Mouse (Mus musculus): ENCODE measurements around the gene Spi1. TPM values are rescaled to one million over a fixed set of nuclear protein-coding genes. Genes with fewer than 3 reads are reported as not detected.

Spi1 gene
- polyA plus RNA-seq, 1 experiment from 2014 or later, result 6.4 TPM

DNA sequence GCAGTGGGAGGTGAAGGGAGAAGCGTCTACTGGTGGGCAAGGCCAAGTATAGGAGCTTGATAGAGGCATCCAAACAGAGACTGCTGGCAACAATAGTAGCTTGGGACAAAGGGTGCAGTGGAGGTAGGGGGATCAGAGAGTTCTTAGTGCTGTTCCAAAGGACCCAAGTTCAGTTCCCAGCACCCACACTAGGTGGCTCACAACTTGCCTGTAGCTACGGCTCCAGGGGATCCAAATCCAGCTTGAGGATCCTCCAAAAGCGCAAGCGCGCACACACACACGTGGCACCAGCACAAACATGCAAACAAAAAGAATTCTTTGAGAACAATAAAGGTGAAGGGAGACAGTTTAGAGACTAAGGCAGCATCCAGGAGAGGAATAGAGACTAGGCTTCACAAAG lies 18.0 kb upstream of the Spi1 start:
- Histone ChIP-seq H3K9ac (ENCODE audit: low read length) (no peak overlapping the region), H3K27ac (ENCODE audit: low read length) (no peak overlapping the region), H3K9me3 (ENCODE audit: control insufficient read depth, low read length) (no peaks in the 10 kb centered on the region), H3K4me2 (ENCODE audit: low read depth, low read length) (no peak overlapping the region), H3K27me3 (ENCODE audit: control insufficient read depth, insufficient read depth, low read depth, low read length) (no peaks in the 10 kb centered on the region), H3K4me1 (replicated peaks; ENCODE audit: control insufficient read depth, insufficient read depth, low read length) (peaks cover 11% of the 10 kb centered on the region), H3K36me3 (ENCODE audit: control insufficient read depth, insufficient read depth, low read length) (peaks cover 25% of the 10 kb centered on the region), H3K4me3 (ENCODE audit: low read length) (no peak overlapping the region)
- no peak for ATAC-seq (ENCODE audit: low read depth)
- WGBS, result 84% methylated on average over 6 of the region's 6 CpGs

DNA sequence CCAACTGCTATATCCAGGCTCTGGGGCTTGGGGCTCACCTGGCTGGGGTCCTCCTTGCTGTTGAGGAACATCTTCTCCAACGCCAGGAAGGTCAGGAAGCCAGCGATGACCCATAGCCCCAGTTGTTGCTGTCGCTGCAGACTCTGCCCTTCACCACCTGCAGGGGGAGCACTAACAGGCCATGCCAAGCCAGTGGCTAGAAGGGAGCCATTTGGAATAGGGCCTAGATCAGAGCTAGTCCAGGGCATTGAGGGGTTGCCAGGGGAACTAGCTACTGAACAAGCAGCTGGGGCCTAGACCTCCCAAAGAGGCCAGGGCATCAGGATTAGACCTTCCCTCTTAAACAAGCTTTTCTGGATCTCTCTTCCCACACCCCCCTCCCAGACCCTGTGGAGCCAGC lies 16.6 kb upstream of the Spi1 start:
- peaks cover 15% of the 10 kb centered on the region for H3K4me1 ChIP-seq (replicated peaks; ENCODE audit: control insufficient read depth, insufficient read depth, low read length)
- no peak overlapping the region for H3K4me2 ChIP-seq (ENCODE audit: low read depth, low read length)
- H3K9ac ChIP-seq (ENCODE audit: low read length), result no peak overlapping the region
- H3K9me3 ChIP-seq (ENCODE audit: control insufficient read depth, low read length), result no peaks in the 10 kb centered on the region
- no peaks in the 10 kb centered on the region for H3K27me3 ChIP-seq (ENCODE audit: control insufficient read depth, insufficient read depth, low read depth, low read length)
- no peak overlapping the region for H3K27ac ChIP-seq (ENCODE audit: low read length)
- no peak for ATAC-seq (ENCODE audit: low read depth)
- H3K36me3 ChIP-seq (ENCODE audit: control insufficient read depth, insufficient read depth, low read length), result peaks cover 20% of the 10 kb centered on the region
- no peak overlapping the region for H3K4me3 ChIP-seq (ENCODE audit: low read length)
- WGBS, result 54% methylated on average over 3 of the region's 3 CpGs

DNA sequence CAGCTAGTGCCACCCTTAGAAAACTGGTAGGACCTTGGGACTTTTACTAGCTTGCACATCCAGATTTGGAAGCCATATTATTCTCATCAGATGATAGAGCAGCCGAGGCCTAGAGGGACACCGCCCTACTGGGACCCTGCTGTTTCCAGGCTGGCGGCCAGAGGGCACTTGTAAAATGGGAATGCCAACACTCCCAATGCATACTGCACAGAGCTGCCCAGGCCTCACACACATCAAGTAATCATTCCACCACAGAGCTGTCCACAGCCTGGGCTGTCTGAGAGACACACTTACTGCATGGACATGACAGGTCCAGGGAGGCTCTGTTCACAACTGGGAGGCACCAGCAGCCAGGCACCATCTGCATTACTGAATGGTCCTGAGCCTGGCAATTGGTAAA lies 15.7 kb upstream of the Spi1 start:
- H3K4me3 ChIP-seq (ENCODE audit: low read length), result no peak overlapping the region
- H3K9me3 ChIP-seq (ENCODE audit: control insufficient read depth, low read length), result no peaks in the 10 kb centered on the region
- H3K4me1 ChIP-seq (replicated peaks; ENCODE audit: control insufficient read depth, insufficient read depth, low read length), result peaks cover 20% of the 10 kb centered on the region
- WGBS, result 84% methylated on average over 3 of the region's 3 CpGs
- H3K4me2 ChIP-seq (ENCODE audit: low read depth, low read length), result no peak overlapping the region
- no peaks in the 10 kb centered on the region for H3K27me3 ChIP-seq (ENCODE audit: control insufficient read depth, insufficient read depth, low read depth, low read length)
- no peak for ATAC-seq (ENCODE audit: low read depth)
- H3K9ac ChIP-seq (ENCODE audit: low read length), result no peak overlapping the region
- H3K36me3 ChIP-seq (ENCODE audit: control insufficient read depth, insufficient read depth, low read length), result peaks cover 14% of the 10 kb centered on the region
- H3K27ac ChIP-seq (ENCODE audit: low read length), result no peak overlapping the region

DNA sequence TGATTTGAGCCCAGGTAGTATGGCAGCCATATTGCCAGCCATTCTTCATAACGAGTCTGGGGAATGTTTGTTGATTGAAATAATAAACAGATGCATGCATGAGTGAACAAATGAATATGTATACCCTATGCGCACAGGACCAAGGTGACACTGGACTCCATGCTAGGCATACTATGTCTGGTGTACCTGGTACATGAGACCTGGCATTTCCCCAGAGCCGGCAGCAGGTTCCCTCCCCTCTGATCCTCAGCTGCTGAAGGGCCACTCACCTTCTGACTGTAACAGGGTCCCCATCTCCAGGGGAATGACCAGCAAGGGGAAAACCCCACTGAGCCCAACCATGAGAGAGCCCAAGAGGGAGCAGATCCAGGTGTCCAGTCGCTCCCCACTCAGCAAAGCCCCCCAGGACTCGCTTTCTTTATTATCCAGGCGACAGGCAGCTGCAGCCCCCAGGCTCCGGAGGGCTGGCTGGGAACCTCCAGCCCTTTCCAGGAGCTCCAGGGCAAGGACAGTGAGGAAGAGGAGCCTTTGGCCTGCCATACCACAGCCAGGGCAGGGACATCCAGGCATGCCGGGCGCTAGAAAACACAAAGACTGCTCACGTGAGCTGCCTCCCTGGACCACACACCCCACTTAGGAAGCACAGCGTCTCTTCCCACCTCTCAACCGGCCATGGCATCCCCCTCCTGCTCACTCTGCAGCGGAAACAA lies 13.9 kb upstream of the Spi1 start:
- WGBS, result 53% methylated on average over 13 of the region's 13 CpGs
- Histone ChIP-seq H3K9me3 (ENCODE audit: control insufficient read depth, low read length) (no peaks in the 10 kb centered on the region), H3K36me3 (ENCODE audit: control insufficient read depth, insufficient read depth, low read length) (peaks cover 5% of the 10 kb centered on the region), H3K4me1 (replicated peaks; ENCODE audit: control insufficient read depth, insufficient read depth, low read length) (peaks cover 20% of the 10 kb centered on the region), H3K4me2 (ENCODE audit: low read depth, low read length) (peak overlapping the region; percentile 83; the same call in 1 of the 2 replicates), H3K27ac (ENCODE audit: low read length) (no peak overlapping the region), H3K4me3 (ENCODE audit: low read length) (peak overlapping the region; percentile 68), H3K27me3 (ENCODE audit: control insufficient read depth, insufficient read depth, low read depth, low read length) (no peaks in the 10 kb centered on the region), H3K9ac (ENCODE audit: low read length) (peak overlapping the region; percentile 53)
- no peak for ATAC-seq (ENCODE audit: low read depth)

DNA sequence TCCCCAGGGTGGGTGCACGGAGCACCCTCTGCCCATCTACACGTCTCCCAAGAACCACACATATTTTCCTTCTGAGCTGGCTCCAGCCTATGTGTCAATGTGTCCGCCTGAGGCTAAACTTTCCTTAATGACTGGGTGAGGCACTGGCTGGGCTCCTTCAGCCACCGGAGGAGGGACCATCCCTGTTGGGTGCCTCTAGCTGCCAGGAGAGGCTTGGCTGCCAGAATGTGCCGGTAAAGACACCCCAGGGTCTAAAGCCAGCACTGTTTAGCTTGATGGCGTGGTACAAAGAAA lies 13.4 kb upstream of the Spi1 start:
- ATAC-seq (ENCODE audit: low read depth), result no peak
- H3K27me3 ChIP-seq (ENCODE audit: control insufficient read depth, insufficient read depth, low read depth, low read length), result no peaks in the 10 kb centered on the region
- H3K4me1 ChIP-seq (replicated peaks; ENCODE audit: control insufficient read depth, insufficient read depth, low read length), result peaks cover 20% of the 10 kb centered on the region
- peak overlapping the region; percentile 83 for H3K4me2 ChIP-seq (ENCODE audit: low read depth, low read length)
- H3K4me3 ChIP-seq (ENCODE audit: low read length), result peak overlapping the region; percentile 68
- no peaks in the 10 kb centered on the region for H3K9me3 ChIP-seq (ENCODE audit: control insufficient read depth, low read length)
- H3K36me3 ChIP-seq (ENCODE audit: control insufficient read depth, insufficient read depth, low read length), result peaks cover 2% of the 10 kb centered on the region
- peak overlapping the region; percentile 53 for H3K9ac ChIP-seq (ENCODE audit: low read length)
- H3K27ac ChIP-seq (ENCODE audit: low read length), result no peak overlapping the region
- WGBS, result 37% methylated on average over 6 of the region's 6 CpGs

DNA sequence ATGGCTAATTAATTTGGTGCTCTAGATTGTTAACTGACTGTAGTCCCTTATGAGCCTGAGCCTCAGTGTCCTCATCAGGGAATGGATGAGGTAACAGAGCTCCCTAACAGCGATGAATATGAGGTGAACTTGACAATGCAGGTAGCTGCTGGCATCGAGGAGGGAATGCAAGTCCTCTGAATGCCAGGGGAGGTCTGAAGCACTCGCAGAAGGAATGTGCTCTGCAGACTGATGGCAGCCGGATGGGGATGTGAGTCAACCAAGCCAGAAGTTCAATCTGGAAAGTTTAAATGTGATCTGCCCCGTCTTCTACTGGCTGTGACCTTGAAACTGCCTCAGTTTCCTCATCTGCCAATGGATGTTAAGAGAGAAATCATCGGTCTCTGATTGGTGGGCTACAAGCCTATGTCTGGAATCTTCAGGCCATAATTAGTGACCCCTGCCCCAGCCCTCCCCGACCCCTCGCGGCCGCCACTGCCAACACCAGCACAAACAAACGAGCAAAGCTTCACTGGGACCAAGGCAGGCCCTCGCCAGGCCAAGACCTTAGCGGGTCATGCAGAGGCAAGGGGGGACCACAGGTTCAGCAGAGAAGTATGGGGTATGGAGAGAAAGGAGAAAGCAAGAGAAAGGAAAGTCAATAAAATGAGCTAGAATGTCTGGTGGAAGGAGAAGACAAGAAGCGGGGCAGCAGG lies 12.7 kb upstream of the Spi1 start:
- Histone ChIP-seq H3K27ac (ENCODE audit: low read length) (peak overlapping the region; percentile 84), H3K9me3 (ENCODE audit: control insufficient read depth, low read length) (no peaks in the 10 kb centered on the region), H3K4me1 (replicated peaks; ENCODE audit: control insufficient read depth, insufficient read depth, low read length) (peaks cover 20% of the 10 kb centered on the region), H3K9ac (ENCODE audit: low read length) (peak overlapping the region; percentile 64), H3K4me2 (ENCODE audit: low read depth, low read length) (peak overlapping the region; percentile 83), H3K4me3 (ENCODE audit: low read length) (peak overlapping the region; percentile 68), H3K27me3 (ENCODE audit: control insufficient read depth, insufficient read depth, low read depth, low read length) (no peaks in the 10 kb centered on the region), H3K36me3 (ENCODE audit: control insufficient read depth, insufficient read depth, low read length) (peaks cover 2% of the 10 kb centered on the region)
- 5% methylated on average over 14 of the region's 14 CpGs for WGBS
- ATAC-seq (ENCODE audit: low read depth), result peak; percentile 5; the same call in 1 of the 2 replicates

DNA sequence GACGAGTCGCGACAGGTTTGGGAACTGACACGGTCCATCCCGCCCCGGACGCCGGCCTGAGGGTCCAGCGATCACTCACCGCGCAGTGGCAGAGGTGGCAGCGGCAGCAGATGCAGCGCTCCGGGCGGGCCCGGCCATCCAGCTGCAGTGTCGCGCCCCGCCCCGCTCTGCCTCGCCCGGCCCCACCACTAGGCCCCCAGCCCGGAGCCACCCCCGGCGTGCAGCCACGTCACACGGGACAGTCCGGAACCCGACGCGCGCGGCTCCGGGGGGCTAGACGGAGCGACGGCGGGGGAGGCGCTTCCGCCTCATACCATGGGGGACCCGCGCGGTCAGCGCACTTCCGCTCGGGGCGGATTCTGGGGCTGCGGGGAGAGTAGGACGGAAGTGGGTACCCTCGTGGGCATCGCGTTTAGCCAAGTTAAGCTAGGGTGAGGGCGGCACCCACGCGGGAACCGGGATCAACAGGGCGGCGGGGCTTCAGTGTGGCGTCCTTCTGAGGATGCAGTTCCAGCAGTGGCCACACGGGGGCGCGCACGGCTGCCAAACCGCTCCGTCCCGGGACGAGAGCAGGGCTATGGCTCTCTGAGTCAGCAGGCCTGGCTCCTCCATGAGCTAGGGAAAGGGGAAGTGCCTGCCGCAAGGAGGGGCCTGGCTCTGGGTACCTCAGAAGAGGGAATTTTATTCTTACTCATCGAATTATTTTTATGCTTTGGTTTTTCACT lies 12.0 kb upstream of the Spi1 start, which contains the start of gene Slc39a13:
TSS of gene Slc39a13 (minus strand) at position 342 of the 725 bp plus-strand sequence.
- Histone ChIP-seq H3K36me3 (ENCODE audit: control insufficient read depth, insufficient read depth, low read length) (no peaks in the 10 kb centered on the region), H3K9me3 (ENCODE audit: control insufficient read depth, low read length) (no peaks in the 10 kb centered on the region), H3K9ac (ENCODE audit: low read length) (peak within 1 kb of the TSS; percentile 64), H3K4me1 (replicated peaks; ENCODE audit: control insufficient read depth, insufficient read depth, low read length) (peaks cover 20% of the 10 kb centered on the region), H3K27ac (ENCODE audit: low read length) (peak within 1 kb of the TSS; percentile 84), H3K27me3 (ENCODE audit: control insufficient read depth, insufficient read depth, low read depth, low read length) (no peaks in the 10 kb centered on the region), H3K4me3 (ENCODE audit: low read length) (peak within 1 kb of the TSS; percentile 68), H3K4me2 (ENCODE audit: low read depth, low read length) (peak within 1 kb of the TSS; percentile 83)
- ATAC-seq (ENCODE audit: low read depth), result peak; percentile 97
- WGBS, result 2% methylated on average over 61 of the region's 69 CpGs

DNA sequence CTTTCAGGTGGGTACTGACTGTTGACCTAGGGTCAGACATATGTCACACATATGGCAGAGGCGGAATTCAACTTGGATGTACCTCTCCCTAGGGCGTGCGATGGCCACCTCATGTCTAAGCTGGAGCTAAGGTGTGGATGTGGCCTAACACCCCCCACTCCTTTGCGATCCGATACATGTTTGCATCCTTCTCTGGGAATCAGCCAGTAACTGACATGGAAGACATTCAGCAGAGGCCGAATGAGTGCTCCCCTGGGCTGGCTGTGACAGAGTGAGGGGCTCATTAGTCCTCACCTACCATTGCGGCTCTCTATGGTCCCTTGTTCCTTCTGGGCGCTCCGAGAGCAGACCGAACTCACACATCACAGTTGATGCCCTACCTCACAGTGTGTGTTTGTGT lies 11.1 kb upstream of the Spi1 start:
- H3K27ac ChIP-seq (ENCODE audit: low read length), result peak overlapping the region; percentile 84
- peak overlapping the region; percentile 64 for H3K9ac ChIP-seq (ENCODE audit: low read length)
- WGBS, result 83% methylated on average over 10 of the region's 10 CpGs
- ATAC-seq (ENCODE audit: low read depth), result no peak
- peaks cover 20% of the 10 kb centered on the region for H3K4me1 ChIP-seq (replicated peaks; ENCODE audit: control insufficient read depth, insufficient read depth, low read length)
- H3K4me3 ChIP-seq (ENCODE audit: low read length), result peak overlapping the region; percentile 68
- H3K36me3 ChIP-seq (ENCODE audit: control insufficient read depth, insufficient read depth, low read length), result no peaks in the 10 kb centered on the region
- no peaks in the 10 kb centered on the region for H3K9me3 ChIP-seq (ENCODE audit: control insufficient read depth, low read length)
- no peaks in the 10 kb centered on the region for H3K27me3 ChIP-seq (ENCODE audit: control insufficient read depth, insufficient read depth, low read depth, low read length)
- peak overlapping the region; percentile 83 for H3K4me2 ChIP-seq (ENCODE audit: low read depth, low read length)

DNA sequence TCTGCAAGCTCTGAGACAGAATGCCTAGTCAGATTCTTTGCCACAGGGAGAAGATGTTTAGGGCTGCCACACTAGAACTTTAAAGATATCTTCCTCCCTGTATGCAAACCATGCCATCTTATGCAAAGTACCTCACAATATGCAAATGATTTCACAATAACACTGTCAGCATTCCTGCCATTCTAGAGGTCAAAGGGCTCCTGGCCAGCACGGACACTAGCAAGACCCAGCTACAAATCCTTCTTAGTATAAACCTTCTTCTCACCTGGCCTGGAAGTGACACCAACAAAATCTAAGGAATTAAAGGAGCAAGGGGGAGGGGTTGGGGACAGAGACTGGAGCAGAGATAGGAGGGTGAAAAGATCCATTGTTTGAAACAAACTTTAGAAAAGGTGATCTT lies 10.1 kb upstream of the Spi1 start:
- H3K27me3 ChIP-seq (ENCODE audit: control insufficient read depth, insufficient read depth, low read depth, low read length), result no peaks in the 10 kb centered on the region
- no peak overlapping the region for H3K27ac ChIP-seq (ENCODE audit: low read length)
- no peak overlapping the region for H3K9ac ChIP-seq (ENCODE audit: low read length)
- H3K4me1 ChIP-seq (replicated peaks; ENCODE audit: control insufficient read depth, insufficient read depth, low read length), result peaks cover 20% of the 10 kb centered on the region
- no peak overlapping the region for H3K4me3 ChIP-seq (ENCODE audit: low read length)
- 16% methylated on average over 1 of the region's 1 CpGs for WGBS
- no peak overlapping the region for H3K4me2 ChIP-seq (ENCODE audit: low read depth, low read length)
- no peaks in the 10 kb centered on the region for H3K36me3 ChIP-seq (ENCODE audit: control insufficient read depth, insufficient read depth, low read length)
- ATAC-seq (ENCODE audit: low read depth), result no peak
- no peaks in the 10 kb centered on the region for H3K9me3 ChIP-seq (ENCODE audit: control insufficient read depth, low read length)
